Mouse (Mus musculus) lung, embryonic 14.5 days (tissue): ENCODE data around the gene Hoxd4. TPM values are rescaled to one million over a fixed set of nuclear protein-coding genes. Genes with fewer than 3 reads are reported as not detected.

Experiments
- ATAC-seq: fragments of 200-750 bp; cut with Nextera tagmentation; 2 replicates; pipeline ENCODE4 v1.8.0; 2017; ENCODE audit warnings: mild to moderate bottlenecking, moderate TSS enrichment, moderate library complexity; ENCODE audit not compliant: insufficient read depth
- DNase-seq: peaks from one replicate; pipeline ENCODE4 v3.0.0-alpha.2; 2015
- H3K27ac ChIP-seq: fragments of 300-500 bp; sonication (generic); 2 replicates; pipeline ENCODE4 v1.5.1; 2014; ENCODE audit warnings: low read depth, mild to moderate bottlenecking, moderate library complexity
- H3K27me3 ChIP-seq: fragments of 300-500 bp; sonication (generic); 2 replicates; pipeline ENCODE4 v1.6.1; 2014; ENCODE audit warnings: low read length, control low read depth; ENCODE audit not compliant: insufficient read depth
- H3K36me3 ChIP-seq: fragments of 300-500 bp; sonication (generic); 2 replicates; pipeline ENCODE4 v1.6.1; 2014; ENCODE audit warnings: control low read depth; ENCODE audit not compliant: insufficient read depth
- H3K4me1 ChIP-seq: fragments of 300-500 bp; sonication (generic); 2 replicates; pipeline ENCODE4 v1.6.1; 2014; ENCODE audit warnings: antibody characterized with exemption, control low read depth; ENCODE audit not compliant: insufficient read depth
- H3K4me2 ChIP-seq: fragments of 300-500 bp; sonication (generic); 2 replicates; pipeline ENCODE4 v1.6.1; 2014; ENCODE audit warnings: mild to moderate bottlenecking
- H3K4me3 ChIP-seq: fragments of 300-500 bp; sonication (generic); 2 replicates; pipeline ENCODE4 v1.5.1; 2014; ENCODE audit warnings: low read depth, low read length
- H3K9ac ChIP-seq: fragments of 300-500 bp; sonication (generic); 2 replicates; pipeline ENCODE4 v1.6.1; 2014
- H3K9me3 ChIP-seq: fragments of 300-500 bp; sonication (generic); 2 replicates; pipeline ENCODE4 v1.6.1; 2016; ENCODE audit warnings: low read depth, low read length, control low read depth
- CTCF ChIP-seq: IDR thresholded peaks from 2 replicates; pipeline ENCODE4 v1.5.1; 2016; ENCODE audit warnings: antibody characterized with exemption, low read depth
- WGBS: fragments of 180-500 bp; shearing (Covaris S2); extraction: QIAGEN DNeasy Blood & Tissue Kit; methylation state at CpG from one replicate; pipeline ENCODE4 v1.1.7; 2014; 5-methylcytosine and 5-hydroxymethylcytosine counted together
- polyA plus RNA-seq: library from polyadenylated mRNA; unstranded; fragments of >200 nt; fragmentation: Nextera tagmentation; extraction: Ambion mirVana; gene quantifications from 2 replicates; pipeline ENCODE4 v1.2.1, GENCODE M21; 2014

Hoxd4 gene
- polyA plus RNA-seq, 1 experiment from 2014 or later = not detected

GRCm38 (mm10) chr2:74736688-74737577, 25.2 kb downstream of the Hoxd4 start:
- Histone ChIP-seq H3K4me1 (no peaks in the 10 kb centered on the region), H3K9ac (no peak overlapping the region), H3K4me3 (no peak overlapping the region), H3K27ac (no peak overlapping the region), H3K27me3 (peaks cover 99% of the 10 kb centered on the region), H3K4me2 (no peak overlapping the region), H3K36me3 (no peaks in the 10 kb centered on the region), H3K9me3 (no peaks in the 10 kb centered on the region)
- no peak for TF ChIP-seq CTCF
- WGBS = 4% methylated on average over 15 of the region's 15 CpGs
- DNase-seq = no peak
- ATAC-seq = no peak

DNA sequence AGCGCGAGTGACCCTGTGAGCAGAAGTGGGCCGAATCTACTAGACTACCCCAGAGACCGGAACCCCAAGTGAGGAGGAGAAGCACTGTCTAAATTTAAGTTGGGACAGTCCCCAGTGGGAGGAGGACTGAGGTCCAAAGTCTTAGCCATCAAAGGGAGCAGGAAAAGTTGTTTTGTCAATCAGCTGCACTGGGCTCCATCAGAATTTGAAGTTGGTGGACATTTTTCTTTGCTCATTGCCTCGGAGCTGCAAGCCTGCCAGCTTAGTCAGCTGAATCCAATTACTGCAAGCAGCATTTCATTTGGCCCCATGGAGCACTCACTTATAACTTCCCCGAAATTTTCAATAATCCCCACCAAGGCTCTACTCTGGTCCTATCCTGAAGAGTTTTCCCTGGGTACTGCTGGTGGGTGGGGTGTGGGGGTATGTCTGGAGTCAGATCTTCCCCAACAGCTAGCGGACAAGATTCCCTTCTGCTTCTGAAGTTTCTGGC, 25.9 kb downstream of the Hoxd4 start:
- Histone ChIP-seq H3K27me3 (peaks cover 99% of the 10 kb centered on the region), H3K27ac (no peak overlapping the region), H3K4me2 (no peak overlapping the region), H3K36me3 (no peaks in the 10 kb centered on the region), H3K4me1 (no peaks in the 10 kb centered on the region), H3K4me3 (no peak overlapping the region), H3K9me3 (no peaks in the 10 kb centered on the region), H3K9ac (no peak overlapping the region)
- 8% methylated on average over 7 of the region's 7 CpGs for WGBS
- ATAC-seq (no peak), DNase-seq (no peak)
- TF ChIP-seq CTCF = no peak

DNA sequence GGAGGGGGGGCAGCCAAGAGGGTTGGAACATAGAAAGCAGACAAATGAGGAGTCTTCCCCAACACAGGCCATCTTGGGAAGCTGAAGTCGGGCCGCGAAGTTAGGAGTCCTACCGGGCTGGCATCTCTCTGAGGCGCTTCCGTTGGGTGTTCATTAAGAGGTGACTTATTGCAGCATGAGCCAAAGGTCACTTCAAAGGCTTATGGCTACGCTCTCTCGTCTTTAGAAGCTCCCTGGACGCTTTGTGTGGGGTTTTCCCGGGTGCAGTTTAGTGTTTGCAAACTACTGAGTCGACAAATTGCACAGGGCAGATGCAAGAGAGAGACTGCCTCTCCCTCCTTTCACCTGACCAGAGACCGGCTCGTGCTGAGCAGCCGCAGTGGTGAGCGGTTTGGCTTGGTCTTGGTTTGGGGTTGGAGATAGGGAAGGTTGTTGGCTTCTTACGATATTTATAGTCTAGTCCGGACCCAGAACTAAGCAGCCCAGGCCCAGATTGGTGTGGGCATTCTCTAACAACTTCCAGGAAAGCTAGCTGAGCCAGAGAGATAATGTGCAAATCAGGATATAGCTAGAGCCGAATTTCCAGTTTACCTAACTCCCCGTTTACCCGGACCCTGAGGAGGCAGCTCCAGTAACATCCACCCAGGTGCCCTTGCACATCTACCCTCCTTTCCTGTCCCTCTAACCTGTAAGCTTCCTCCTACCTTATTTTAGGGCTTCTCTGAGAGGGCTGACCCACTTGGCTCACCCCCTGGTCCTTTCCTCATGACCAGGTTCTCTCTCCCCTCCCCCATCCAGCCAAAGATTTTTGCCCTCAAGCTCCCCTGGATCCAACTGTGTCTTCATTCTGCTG, 27.1 kb downstream of the Hoxd4 start:
- ATAC-seq = no peak
- Histone ChIP-seq H3K9me3 (no peaks in the 10 kb centered on the region), H3K4me3 (no peak overlapping the region), H3K27me3 (peaks cover 98% of the 10 kb centered on the region), H3K27ac (no peak overlapping the region), H3K4me1 (no peaks in the 10 kb centered on the region), H3K4me2 (no peak overlapping the region), H3K9ac (no peak overlapping the region), H3K36me3 (no peaks in the 10 kb centered on the region)
- TF ChIP-seq CTCF = no peak
- 2% methylated on average over 20 of the region's 20 CpGs for WGBS
- no peak for DNase-seq

DNA sequence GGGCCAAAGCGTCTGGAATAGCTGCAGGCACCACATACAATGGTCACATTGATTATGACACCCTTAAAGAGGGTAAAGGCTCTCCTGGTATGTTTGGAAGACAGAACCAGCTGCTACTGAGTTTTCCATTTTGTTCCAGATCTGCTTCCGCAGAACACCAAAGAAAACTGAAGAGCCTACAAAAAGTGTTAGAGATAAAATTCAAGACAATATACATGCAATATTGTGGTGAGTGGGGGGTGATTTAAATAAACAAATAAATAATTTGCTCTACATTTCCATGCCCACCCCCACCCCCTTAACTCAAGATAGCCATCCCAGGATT, 27.7 kb downstream of the Hoxd4 start:
- 16% methylated on average over 2 of the region's 2 CpGs for WGBS
- no peaks in the 10 kb centered on the region for H3K36me3 ChIP-seq
- H3K4me1 ChIP-seq = no peaks in the 10 kb centered on the region
- no peak overlapping the region for H3K4me2 ChIP-seq
- no peak overlapping the region for H3K4me3 ChIP-seq
- H3K9me3 ChIP-seq = no peaks in the 10 kb centered on the region
- peaks cover 98% of the 10 kb centered on the region for H3K27me3 ChIP-seq
- no peak overlapping the region for H3K9ac ChIP-seq
- no peak overlapping the region for H3K27ac ChIP-seq
- TF ChIP-seq CTCF = no peak
- no peak for DNase-seq
- no peak for ATAC-seq

GRCm38 (mm10) chr2:74739869-74740268, 28.1 kb downstream of the Hoxd4 start:
- Histone ChIP-seq H3K4me2 (peak overlapping the region; percentile 32; the same call in 1 of the 2 replicates), H3K27ac (no peak overlapping the region)

GRCm38 (mm10) chr2:74740311-74741091, 28.8 kb downstream of the Hoxd4 start:
- TF ChIP-seq CTCF = no peak
- no peaks in the 10 kb centered on the region for H3K9me3 ChIP-seq
- no peak overlapping the region for H3K9ac ChIP-seq
- WGBS = 2% methylated on average over 43 of the region's 43 CpGs
- DNase-seq (no peak), ATAC-seq (no peak)
- H3K27ac ChIP-seq = no peak overlapping the region
- H3K4me2 ChIP-seq = peak overlapping the region; percentile 32; the same call in 1 of the 2 replicates
- H3K36me3 ChIP-seq = no peaks in the 10 kb centered on the region
- H3K27me3 ChIP-seq = peaks cover 98% of the 10 kb centered on the region
- no peak overlapping the region for H3K4me3 ChIP-seq
- H3K4me1 ChIP-seq = no peaks in the 10 kb centered on the region

More at GRCm38 (mm10) chr2:74739869-74740268, 28.1 kb downstream of the Hoxd4 start:
- Histone ChIP-seq H3K4me1 (no peaks in the 10 kb centered on the region), H3K4me3 (no peak overlapping the region), H3K9me3 (no peaks in the 10 kb centered on the region), H3K36me3 (no peaks in the 10 kb centered on the region), H3K9ac (no peak overlapping the region), H3K27me3 (peaks cover 98% of the 10 kb centered on the region)
- TF ChIP-seq CTCF = no peak
- ATAC-seq (no peak), DNase-seq (no peak)
- 2% methylated on average over 14 of the region's 14 CpGs for WGBS
